Mouse (Mus musculus) cerebellum, adult 9-10 months (tissue): ENCODE results near the gene Slc35b1.
"Not testable (repeated sequence)": the region's sequence is repeated elsewhere in the genome, so short reads cannot be mapped to it uniquely, and the experiment has no call there.

ENCODE experiments used
- DNase-seq: peaks from one replicate; pipeline ENCODE4 v3.0.0; 2022

Slc35b1 gene

DNA sequence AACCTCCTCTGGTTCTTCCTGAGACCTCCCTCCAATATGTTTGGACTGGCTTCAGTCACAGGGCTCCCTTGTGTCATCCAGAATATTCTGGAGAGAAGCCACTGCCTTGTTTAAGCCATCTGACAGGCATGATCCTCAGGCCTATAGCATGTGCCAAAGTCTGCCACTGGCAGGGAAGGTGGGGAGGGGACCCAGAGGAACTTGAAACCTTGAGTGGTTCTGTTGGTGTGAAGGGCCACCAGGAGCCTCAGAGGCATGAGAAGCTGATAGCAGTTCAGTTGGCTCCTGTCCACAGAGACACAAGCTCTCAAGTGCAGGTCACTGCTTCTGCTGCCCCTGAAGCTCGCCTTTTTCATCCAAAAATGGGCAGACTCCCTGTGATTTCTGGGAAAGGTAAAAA is 12.1 kb downstream of the Slc35b1 start:
- DNase-seq, result peak; percentile 83

DNA sequence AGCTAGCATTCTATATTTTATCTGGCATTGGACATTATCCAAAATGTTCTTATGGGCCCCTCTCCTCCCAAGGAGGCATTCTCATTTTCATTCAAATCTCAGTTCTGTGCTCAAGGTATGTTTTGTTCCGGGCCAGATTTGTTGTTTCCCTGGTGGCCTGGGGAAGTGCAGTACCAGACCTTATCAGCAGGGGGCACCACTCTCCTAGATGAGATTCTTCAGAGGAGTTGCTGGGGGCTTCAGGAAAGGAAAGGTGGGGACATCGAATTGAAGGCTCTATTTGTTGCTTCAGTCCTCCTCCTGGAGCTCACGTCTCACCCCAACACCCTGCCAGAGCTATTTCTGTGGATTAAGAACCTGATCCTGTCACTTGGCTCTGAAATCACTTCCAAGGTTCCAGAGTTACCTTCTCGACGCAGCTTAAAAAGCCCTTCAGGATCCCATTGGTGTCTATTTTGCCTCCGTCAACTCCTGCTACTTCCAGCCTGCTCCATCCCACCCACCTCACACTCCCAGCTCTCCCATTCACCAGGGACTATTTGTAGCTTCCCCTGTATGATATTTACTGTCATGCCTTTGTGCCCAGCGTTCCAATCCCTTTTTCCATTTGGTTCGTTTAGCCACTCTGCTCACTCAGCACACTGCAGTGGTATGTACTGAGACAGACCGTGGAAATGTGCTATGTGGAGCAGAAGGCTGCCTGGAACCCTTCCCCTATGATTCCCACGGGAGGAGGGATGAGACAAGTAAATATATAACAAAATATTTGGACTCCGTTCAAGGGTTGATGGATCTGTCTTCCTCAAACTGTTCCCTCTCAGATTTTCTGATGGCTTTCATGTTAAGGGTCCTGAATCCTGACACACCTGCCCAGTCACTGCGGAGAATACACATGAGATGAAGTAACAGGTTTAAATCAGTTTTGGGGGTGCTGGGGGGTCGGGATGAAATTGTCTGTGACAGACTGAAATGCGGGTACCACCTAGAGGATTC is 13.6 kb downstream of the Slc35b1 start:
- peak; percentile 89 for DNase-seq

- DNase-seq, result no peak
Observed at GRCm38 (mm10) chr11:95399520-95400020, 15.1 kb downstream of the Slc35b1 start.

- no peak for DNase-seq
Observed at GRCm38 (mm10) chr11:95401568-95401967, 17.1 kb downstream of the Slc35b1 start.

GRCm38 (mm10) chr11:95402196-95402595 is 17.7 kb downstream of the Slc35b1 start:
- peak; percentile 95 for DNase-seq

DNA sequence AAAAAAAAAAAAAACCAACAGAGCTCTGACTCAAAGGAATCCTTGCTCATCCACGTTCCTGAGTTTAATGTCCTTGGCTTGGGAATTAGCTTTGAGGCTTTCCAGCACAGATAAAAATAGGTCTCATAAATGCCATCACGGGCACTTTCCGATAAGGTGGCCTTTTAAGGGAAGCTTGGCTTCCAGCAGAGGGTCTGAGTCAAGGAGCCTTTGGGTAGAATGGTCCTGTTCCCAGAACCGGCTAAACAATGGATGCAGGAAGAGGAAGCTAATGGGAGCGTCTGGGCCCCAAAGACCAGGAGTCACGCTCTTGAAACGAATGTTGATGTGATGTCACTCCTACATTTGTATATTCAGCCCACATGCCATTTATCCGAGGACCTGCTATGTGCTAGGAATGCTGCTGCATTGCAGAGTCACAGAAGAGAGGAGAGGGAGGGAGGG is 18.2 kb downstream of the Slc35b1 start:
- DNase-seq, result no peak

DNA sequence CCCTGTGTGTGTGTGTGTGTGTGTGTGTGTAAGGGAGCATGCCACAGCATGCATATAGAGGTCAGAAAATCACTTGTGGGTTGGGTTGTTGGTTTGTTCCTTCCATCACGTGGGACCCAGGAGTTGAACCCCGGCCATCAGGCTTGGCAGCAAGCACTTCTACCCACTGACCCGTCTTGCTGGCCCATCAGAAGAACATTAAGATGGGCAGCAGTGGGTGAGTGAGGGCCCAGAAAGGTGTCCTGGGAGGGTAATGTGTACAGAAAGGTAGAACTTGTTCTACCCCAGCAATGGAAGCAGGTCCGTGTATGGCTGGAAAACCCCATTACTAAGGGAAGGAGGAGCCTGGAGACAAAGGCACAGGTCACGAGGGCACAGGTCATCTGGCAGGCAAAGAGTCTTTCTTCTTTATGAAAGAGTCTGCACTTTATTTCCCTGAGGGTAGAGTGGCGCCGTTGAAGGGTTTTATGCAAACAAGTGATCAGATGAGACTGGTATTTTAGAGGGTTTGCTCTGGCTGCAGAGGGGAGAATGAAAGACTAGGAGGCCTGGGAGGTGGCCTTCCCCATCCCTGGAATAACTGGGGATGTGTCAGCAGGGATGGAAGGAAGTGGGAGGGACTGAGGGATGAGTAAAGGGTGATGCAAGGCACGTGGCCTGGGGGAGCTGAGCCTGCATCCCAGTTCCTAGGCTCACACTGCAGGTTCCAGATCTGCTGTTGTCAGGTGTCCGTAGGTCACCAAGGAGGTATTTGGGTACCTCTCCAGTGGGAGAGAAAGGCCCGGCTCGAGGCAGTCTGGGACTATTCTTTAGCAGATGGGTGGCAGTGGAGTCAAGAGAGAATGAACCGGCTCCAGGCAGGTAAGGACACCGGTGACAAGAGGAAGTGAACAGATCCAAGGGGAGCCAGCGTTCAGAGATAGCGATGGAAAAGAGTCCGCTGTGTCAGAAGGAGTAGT is 19.2 kb downstream of the Slc35b1 start:
- DNase-seq, result no peak

DNA sequence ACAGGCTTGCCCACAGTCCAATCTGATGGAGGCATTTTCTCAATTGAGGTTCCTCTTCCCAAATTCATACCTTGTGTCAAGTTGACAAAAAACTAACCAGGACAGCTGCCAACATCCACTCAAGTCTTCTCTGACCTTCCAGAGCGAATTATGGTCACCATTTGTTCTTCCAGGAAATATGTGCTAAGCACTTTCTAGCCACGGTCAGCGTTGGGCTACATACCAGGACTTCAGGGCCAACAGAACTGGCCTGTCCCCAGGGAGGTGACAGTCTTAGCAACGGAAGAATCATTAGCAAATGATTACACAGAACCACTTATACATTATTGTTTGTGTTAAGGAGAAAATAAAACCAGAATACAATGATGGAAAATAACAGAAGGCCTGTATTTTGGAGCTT is 21.3 kb downstream of the Slc35b1 start:
- no peak for DNase-seq

- DNase-seq, result not testable (repeated sequence)
Observed at GRCm38 (mm10) chr11:95406398-95406797, 21.9 kb downstream of the Slc35b1 start.

- DNase-seq, result peak; percentile 38
Observed at GRCm38 (mm10) chr11:95409450-95410112, 25.1 kb downstream of the Slc35b1 start.

- DNase-seq, result peak; percentile 38
Observed at GRCm38 (mm10) chr11:95411453-95412013, 27.0 kb downstream of the Slc35b1 start.

- peak; percentile 72 for DNase-seq
Observed at GRCm38 (mm10) chr11:95412615-95413014, 28.1 kb downstream of the Slc35b1 start.

DNA sequence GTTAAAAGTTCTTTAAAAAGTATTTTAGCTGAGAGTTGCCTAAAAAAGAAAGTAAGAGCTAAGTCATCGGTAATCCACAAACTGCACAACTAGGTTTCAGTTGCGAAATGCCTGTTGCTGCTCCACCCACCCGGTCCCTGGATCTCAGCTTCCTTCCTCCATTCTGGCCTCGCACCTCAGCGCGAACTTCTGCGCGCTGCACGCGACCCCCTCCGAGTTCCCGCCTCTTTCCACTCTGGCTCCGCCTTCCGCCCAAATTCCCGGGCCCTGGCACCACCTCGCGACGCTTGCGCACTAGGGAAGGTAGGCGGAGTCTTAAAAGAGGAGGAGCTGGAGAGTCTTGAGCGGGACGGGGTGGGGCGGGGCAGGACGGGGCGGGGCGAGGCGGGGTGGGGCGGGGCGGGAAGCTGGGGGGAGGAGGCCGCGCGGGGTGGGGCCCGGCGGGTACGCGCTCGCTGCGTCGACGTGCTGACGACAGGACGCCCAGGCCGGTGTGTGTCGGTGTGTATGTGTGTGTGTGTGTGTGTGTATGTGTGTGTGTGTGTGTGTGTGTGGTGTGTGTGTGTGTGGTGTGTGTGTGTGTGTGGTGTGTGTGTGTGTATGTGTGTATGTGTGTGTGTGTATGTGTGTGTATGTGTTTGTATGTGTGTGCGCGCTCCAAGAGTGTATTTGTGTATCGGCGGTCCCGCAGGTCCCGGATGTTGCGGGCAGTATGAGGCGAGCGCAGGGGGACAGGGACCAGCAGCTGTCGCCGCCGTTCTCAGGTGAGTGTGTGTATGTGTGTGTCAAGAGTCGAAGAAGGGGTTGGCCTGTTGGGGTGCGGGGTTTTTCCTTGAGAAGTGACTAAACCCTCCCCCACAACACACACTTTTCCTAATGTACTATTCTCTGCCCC is 29.4 kb downstream of the Slc35b1 start, which contains the start of gene Spop:
TSS of gene Spop (plus strand) at position 440 of the 895 bp plus-strand sequence.
- DNase-seq, result peak; percentile 91

DNA sequence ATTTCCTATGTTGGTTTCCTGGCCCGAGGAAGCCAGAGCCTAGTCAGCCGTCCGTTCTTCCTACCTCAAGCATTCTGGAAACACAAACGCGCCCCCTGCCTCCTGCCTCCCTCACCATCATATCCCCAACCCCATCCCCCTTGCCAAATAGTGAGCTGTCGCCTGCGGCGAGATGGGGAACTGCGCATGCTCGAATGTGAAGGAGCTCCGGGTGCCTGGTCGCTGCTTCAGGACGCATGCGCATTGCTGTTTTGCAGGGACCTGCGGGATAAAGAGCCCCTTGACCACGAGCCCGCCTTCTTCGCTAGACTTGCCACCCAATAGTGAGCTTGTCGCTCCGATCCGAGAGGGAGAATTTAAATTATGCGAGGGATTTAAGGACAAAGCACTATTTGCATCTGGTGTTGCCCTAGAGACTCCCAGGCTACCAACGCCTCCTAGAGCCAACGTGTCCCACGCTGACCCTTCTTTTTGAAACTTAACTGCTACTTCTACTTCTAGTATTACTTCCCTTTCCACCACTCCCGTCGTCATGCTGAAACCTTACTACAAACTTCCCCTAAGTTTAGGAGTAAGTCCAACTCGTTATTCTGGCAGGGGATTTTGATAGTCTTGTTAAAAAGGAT is 30.2 kb downstream of the Slc35b1 start:
- peak; percentile 95 for DNase-seq

GRCm38 (mm10) chr11:95415931-95416330 is 31.4 kb downstream of the Slc35b1 start:
- DNase-seq, result peak; percentile 40

DNA sequence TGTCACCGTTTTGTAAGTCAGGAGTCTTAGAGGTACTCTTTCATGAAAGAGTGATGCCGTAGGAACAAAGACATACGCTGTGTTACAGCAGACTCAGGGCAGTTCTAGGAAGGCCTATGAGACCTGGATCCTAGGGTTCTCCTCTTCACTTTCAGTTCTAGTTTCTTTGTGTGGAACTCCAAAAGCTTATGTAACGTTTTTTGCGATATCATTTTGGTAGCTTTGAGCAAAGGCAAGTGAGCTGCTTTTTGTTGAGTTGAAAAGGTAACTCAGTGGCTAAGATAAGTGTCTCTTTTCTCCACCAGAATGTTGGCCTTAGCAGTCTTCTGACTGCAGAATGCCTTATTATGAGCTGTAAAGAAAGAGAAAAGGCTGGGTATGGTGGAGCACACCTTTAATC is 32.8 kb downstream of the Slc35b1 start:
- no peak for DNase-seq

DNA sequence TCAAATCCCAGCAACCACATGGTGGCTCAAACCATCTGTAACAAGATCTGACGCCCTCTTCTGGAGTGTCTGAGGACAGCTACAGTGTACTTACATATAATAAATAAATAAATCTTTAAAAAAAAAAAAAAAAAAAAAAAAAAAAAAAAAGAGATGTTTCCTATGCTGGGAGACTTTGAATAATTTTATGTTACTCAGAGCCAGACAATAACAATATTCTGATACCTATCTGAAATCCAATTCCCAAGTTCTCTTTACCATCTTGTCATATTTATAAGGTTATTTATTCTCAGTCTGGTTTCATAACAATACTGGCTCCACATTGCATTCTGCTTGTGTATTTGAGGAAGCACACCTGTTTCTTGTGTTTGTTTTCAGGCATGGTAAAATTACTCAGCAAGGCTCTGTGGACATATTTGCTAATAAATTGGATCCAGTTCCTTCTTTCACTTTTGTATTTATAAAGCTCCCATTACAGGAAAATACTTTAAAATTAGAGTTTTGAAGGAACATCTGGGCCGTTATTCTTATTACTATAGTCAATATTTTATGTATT is 36.5 kb downstream of the Slc35b1 start:
- DNase-seq, result no peak

DNA sequence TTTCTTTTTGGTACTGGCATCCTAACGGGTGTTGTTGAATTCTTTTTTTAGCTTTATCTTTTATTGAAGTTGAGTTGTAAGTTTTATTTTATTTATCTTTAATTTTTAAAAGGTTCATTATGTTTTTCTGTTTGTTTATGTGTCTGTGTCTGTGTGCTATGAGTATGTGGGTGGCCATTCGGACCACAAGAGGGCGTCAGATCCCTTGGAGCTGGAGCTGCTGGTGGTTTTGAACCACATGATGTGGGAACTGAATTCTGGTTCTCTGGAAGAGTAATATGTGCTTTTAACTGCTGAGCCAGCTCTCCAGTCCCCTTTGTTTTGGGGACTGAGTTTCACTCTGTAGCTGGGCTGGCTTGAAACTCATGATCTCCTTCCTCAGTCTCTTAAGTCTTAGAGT is 39.0 kb downstream of the Slc35b1 start:
- no peak for DNase-seq

GRCm38 (mm10) chr11:95431344-95431743 is 46.9 kb downstream of the Slc35b1 start:
- DNase-seq, result no peak

DNA sequence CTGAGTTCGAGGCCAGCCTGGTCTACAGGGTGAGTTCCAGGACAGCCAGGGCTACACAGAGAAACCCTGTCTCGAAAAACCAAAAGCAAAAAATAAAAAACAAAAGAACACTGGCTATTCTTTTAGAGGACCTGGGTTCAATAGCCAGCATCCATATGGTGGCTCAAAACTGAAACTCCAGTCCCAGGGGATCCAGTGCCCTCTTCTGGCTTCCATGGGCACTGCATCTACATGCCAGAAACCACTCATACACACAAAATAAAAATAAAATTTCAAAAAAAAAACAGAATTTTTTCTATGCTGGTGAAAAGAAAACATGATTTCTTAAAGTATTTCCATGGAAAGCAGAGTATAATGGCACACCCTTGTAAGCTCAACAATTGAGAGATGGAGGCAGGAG is 47.7 kb downstream of the Slc35b1 start:
- no peak for DNase-seq
